Mouse (Mus musculus): ENCODE measurements at regions not wholly inside any gene's neighbourhood (a gene's known extent, or its start where the extent isn't known, plus 50 kb on each side); places are given as distances from the start of the nearest gene placed in this dataset.

DNA sequence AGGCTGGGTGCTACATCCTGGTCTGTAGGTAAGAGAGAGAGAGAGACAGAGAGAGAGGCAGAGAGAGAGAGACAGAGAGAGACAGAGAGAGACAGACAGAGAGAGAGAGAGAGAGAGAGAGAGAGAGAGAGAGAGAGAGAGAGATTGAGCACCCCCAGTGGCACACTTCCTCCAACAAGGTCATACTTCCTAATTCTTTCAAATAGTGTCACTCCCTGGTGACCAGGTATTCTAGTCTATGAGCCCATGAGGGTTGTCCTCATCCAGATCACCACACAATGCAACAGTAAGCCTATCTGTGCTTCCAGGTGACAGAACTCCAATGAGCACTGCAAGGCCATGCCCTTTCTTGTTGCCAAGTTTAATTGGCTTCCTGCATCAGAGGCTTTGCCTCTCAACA is 129.0 kb upstream of the Jun start:
- no peak for DNase-seq (ENCODE audit: inconsistent age in 2 of 2, low spot score in 1 of 2)

- no peak for DNase-seq (ENCODE audit: inconsistent age in 2 of 2, low spot score in 1 of 2)
Measured at GRCm38 (mm10) chr4:95184180-95184579, 132.2 kb upstream of the Jun start.

- no peak for DNase-seq (ENCODE audit: inconsistent age in 2 of 2, low spot score in 1 of 2)
Measured at GRCm38 (mm10) chr4:95185113-95185915, 133.3 kb upstream of the Jun start.

- DNase-seq (ENCODE audit: inconsistent age in 2 of 2, low spot score in 1 of 2): no peak
Measured at GRCm38 (mm10) chr4:95185916-95186200, 133.8 kb upstream of the Jun start.

DNA sequence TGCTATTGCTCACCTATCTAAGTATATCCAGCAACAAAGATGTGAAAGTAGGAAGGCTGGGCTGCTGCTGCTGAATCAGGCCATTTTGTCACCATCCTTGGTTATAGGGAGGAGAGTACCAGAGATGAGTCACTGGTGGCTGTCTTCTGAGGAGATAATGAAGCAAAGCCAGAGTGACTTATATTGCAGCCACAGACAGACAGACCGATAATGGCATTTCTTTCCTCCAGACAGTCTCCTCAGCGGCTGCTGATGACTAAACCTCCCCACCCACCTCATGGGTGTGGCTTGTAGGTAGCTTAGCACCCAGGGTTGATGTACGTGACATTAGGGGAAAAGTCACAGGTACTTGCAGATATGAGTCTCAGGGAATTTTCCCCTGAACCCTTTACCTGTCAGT is 136.1 kb upstream of the Jun start:
- DNase-seq (ENCODE audit: inconsistent age in 2 of 2, low spot score in 1 of 2): peak; percentile 25 to 62

DNA sequence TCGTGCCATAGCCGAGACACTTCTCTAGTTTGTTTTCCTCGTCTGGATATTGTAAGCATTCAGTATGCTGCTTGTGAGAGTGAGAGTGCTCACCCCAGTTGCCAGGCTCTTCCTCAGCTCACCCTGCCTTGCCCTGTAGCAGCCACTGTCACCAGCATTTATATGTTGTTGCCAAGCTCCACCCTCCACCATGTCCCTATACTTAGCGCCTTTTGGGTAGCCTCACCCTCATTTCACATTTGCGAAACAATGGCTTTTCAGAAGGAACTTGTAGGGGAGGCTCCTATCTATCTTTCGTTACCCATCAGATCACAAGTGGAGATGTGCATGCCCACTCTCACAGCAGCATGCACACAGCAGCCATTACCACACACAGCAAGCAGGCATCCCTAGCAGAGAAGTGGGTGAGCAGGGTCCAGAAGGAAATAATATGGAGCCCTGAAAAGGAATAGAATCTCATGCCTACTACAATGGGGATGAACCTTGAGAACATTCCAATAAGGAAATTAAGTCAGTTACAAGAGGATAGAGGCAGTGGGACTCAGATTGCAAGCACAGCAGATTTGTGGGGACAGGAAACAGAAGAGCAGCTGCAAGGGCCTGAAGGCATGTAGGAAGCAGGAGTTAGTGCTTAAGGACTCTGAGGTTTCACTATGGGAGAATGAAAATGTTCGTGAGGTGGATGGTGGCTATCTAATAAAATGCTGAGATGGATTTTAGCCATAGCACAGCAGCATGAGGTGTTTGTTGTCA is 139.8 kb upstream of the Jun start:
- no peak for DNase-seq (ENCODE audit: inconsistent age in 2 of 2, low spot score in 1 of 2)

- no peak for DNase-seq (ENCODE audit: inconsistent age in 2 of 2, low spot score in 1 of 2)
Measured at GRCm38 (mm10) chr4:95192562-95192961, 140.5 kb upstream of the Jun start.

GRCm38 (mm10) chr4:95193028-95193427 is 141.0 kb upstream of the Jun start:
- DNase-seq (ENCODE audit: inconsistent age in 2 of 2, low spot score in 1 of 2): peak; percentile 39 to 72

DNA sequence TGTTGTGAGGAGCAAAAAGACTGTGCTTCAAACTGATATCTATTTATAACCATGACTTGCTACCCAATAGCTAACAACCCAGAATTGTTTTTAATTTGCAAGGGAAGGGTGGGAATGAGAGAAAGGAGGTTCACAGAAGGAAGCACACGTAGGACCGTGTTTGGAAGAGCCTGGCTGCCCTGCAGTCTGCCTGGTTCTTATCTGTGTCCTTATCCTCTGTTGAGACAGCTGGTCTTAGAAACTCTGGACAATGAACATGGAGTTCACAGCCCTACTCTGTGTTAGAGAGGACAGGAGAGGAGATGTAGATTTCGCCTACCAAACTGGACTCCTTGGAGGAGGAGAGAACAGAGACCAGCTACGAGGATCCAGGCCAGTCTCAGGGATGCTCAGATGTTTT is 141.5 kb upstream of the Jun start:
- no peak for DNase-seq (ENCODE audit: inconsistent age in 2 of 2, low spot score in 1 of 2)

- no peak for DNase-seq (ENCODE audit: inconsistent age in 2 of 2, low spot score in 1 of 2)
Measured at GRCm38 (mm10) chr4:95194621-95195455, 142.8 kb upstream of the Jun start.

GRCm38 (mm10) chr4:95196106-95196505 is 144.1 kb upstream of the Jun start:
- no peak for DNase-seq (ENCODE audit: inconsistent age in 2 of 2, low spot score in 1 of 2)

DNA sequence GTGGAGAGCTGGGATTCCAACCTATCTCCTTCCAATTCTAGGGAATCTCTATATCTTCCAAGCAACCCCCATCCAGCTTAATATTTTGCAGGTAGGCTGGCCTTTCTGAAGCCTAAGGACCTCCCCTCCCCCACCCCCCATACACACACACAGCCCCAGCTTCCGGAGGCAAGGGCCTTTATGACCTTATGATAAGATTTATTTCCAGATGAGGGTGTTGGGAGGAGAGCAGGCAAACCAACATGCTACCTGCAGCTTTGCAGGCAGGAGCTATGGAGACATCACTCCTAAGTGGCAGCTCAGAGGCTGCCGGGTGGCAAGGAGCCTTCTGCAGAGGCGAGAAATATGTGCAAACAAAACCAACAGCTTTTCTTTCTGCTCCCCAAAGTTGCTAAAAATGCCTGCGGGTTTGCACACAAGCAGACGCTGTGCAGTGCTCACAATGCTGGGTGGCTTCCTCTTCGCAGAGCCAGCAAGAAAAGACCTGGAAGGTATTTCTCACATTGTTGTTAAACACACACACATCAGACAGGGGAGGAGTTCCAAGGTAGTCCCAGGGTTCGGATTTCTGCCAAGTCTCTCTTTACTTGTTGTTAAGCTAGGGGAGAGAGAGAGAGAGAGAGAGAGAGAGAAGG is 145.2 kb upstream of the Jun start:
- DNase-seq (ENCODE audit: inconsistent age in 2 of 2, low spot score in 1 of 2): no peak

DNA sequence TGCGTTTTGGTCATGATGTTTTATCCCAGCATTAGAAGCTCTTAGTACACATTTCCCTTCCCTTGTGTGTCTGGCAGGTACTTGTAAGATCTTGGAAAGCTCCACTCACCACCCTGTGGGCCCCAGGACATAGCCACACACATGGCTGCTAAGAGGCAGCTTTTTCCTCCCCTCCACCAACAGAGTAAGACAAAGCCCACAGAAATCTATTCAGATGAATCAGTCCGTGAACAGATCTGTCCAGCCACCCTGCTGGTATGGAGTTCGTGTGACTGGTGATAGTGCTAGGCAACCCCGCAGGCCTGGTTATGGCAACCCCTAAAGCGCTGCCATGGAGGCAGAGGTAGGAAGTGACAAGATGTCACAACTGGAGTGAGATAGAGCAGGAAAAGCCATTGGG is 147.4 kb upstream of the Jun start:
- DNase-seq (ENCODE audit: inconsistent age in 2 of 2, low spot score in 1 of 2): no peak

DNA sequence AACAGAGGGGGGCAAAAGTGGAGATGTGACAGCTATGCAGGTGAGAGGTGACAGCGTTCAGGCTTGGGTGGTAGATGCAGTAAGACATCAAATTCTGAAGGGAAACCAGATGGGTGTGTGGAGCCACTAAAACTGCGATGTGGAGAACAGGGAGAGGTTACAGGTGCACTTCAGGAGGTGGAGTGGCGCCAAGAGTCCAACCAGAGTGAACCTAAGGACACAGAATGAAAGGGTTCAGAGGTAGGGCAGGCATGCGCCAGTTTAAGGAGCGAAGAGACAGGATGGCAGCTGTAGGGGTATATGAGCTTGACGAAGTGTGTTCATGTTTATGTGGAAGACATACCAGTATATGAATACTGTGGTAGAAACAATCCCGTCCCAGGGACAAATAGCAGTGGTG is 148.1 kb upstream of the Jun start:
- no peak for DNase-seq (ENCODE audit: inconsistent age in 2 of 2, low spot score in 1 of 2)

GRCm38 (mm10) chr4:95202478-95202877 is 150.5 kb upstream of the Jun start:
- DNase-seq (ENCODE audit: inconsistent age in 2 of 2, low spot score in 1 of 2): no peak

- DNase-seq (ENCODE audit: inconsistent age in 2 of 2, low spot score in 1 of 2): peak; percentile 37 to 73
Measured at GRCm38 (mm10) chr4:95203577-95203976, 151.6 kb upstream of the Jun start.

DNA sequence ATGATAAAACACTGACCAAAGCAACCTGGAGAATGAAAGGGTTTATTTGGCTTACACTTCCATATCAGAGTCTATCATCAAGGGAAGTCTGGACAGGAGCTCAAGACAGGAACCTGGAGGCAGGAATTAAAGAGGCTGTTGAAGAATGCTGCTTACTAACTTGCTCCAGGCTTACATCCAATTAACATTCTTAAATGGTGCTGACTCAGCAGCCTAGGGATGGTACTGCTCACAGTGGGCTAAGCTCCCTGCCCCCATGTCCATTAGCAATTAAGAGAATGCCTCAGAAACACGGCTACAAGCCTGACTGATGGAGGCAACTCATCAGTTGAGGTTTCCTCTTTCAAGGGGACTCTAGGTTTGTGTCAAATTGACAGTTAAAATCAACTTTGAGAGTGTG is 153.3 kb upstream of the Jun start:
- DNase-seq (ENCODE audit: inconsistent age in 2 of 2, low spot score in 1 of 2): no peak

- no peak for DNase-seq (ENCODE audit: inconsistent age in 2 of 2, low spot score in 1 of 2)
Measured at GRCm38 (mm10) chr4:95207783-95208182, 155.8 kb upstream of the Jun start.

- DNase-seq (ENCODE audit: inconsistent age in 2 of 2, low spot score in 1 of 2): peak; percentile 81 to 90
Measured at GRCm38 (mm10) chr4:95208827-95209226, 156.8 kb upstream of the Jun start.

- peak in 1 of 2 experiments; percentile 53 for DNase-seq (ENCODE audit: inconsistent age in 2 of 2, low spot score in 1 of 2)
Measured at GRCm38 (mm10) chr4:95209322-95210119, 157.5 kb upstream of the Jun start.

Data from adrenal gland, adult (tissue).